Mouse (Mus musculus) A20 (cell line): ENCODE measurements around the gene Prkaca.

Experiments used
- DNase-seq: peaks from one replicate; pipeline ENCODE4 v3.0.0-alpha.2; 2011; ENCODE audit warnings: low read depth, low spot score

The Prkaca gene

DNA sequence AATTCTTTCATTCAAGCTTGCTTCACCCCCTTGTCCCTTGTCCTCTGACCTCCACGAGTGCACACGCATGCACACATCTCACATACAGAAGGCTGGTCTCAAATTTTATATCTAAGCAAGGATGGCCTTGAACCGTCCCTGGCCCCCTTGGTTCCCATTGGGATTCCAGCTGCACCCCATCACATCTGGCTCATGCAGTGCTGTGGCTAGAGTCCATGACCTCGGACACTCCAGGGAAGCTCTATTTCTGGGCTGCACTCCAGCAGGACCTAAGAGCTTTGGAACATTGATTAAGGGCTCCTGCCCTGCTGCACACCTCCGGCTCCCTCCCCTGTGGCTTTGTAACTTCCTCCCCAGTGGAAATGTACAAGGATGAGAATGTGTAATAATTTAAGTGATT lies 65.2 kb downstream of the Prkaca start:
- DNase-seq, result no peak

DNA sequence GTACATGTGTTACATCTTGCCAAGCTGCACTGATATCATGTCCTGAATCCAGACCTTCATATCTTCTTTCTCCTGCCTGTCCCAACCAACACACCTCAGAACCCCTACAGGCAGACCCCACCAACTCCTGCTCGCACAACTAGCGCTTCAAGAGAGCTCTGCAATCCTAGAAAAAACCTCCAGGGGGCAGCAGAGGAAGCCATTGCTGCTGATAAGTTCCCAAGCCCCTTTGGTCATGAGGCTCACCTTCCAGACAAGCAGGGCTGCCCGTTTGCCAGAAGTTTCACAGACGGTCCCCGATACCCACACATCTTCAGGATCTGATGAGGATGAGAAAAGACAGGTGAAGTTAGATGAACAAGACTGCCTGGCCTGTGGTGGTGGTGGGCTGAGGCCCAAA lies 66.3 kb downstream of the Prkaca start:
- peak; percentile 77 for DNase-seq

DNA sequence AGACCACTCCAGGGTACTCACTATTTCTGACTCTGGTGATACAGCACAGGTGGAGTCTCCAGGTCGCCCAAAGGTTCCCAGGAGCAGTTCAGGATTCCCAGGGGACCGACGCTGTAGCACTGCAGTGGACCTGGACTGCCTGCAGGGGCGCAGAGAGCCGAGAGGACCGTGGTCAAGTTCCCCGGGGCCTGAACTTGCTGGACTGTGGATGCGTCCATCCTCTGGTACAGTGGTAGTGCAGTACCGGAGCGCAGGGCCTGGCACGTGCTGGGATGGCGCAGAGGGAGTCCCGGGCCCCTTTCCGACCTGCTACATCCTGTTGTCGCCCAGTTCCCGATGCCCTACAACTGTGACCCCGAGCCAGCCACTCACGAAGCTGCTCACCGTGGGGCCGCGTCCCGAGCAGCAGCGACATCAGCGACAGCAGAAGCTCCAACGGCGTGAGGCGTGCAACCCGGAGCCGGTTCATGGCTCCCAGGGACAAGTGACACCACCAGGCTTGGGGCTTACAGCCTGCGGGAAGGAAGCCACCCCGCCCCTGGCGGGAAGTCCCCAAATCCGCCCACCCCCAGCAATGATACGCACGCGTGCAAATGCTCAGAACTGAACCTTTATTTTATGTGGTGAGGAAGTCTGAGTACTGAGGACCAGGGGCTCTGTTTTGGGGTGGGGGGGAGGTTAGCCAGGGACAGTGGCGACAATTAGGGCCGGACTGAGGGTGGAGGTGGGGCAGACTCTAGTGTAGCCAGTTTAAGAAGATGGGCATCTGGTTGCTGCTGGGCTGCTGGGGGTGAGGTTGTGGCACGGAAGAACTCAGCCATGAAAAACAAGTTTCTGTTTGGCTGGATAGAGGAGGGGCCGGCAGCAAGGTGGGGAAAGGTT lies 69.5 kb downstream of the Prkaca start, which contains the start of gene Il27ra:
Gene Il27ra, minus strand, starts transcription at position 524 of the 882 bp plus-strand sequence.
- DNase-seq, result no peak

DNA sequence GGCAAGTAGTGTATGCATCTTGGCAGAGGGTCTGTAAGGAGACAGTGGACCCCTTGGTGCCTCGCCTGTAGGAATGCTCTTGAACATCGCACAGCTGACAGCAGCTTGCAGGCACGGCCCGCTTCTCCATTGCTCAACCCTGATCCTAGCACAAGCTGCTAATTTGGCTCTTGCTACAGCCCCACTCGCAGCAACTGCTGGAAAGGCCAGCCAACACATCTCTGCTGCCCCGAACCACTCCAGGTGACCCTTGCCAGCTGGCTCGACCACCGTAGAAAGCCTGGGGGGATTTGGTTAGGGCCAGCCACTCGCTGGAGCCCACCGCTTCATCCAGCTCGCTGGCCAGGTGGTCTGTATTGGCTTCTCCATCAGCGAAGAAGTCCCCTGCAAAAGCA lies 70.2 kb downstream of the Prkaca start:
- no peak for DNase-seq

DNA sequence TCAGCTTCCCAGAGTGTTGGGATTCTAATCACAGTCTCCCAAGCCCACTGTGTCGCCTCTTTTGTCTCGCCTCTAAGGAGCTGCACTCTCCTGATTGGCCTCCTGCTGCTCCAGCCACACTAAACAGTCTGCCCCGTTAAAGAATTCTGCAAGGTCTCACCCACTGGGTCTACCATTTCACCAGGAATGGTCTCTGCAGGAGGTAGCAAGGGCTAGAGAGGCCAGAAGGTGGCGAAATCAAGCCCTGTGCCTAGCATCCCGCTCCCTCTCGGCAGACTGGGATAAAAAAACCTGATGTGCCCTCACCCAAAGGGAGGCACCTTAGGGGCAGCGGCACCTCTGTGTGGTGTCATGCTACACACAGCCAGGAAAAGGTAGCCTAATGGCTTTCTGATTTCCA lies 71.3 kb downstream of the Prkaca start:
- DNase-seq, result no peak

DNA sequence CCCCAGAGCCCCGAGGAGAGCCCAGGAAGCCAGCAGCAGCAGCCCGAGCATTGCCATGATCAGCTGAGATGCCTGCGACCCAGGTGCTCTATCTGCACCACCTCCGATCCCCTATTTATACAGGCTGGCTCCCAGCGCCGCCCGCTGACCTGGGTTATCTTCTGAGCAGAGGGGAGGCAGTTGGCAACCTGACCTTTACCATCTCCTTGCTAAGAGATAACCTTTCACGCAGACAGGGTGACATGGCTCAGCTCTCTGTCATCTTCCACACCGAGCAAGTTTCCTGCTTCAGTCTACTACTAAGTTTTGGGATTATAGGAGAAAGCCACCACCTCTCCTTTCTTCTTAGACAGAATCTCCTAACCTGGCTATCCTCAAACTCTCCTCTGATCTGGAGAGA lies 72.1 kb downstream of the Prkaca start, which contains the start of gene Rln3:
Gene Rln3, minus strand, starts transcription at position 101 of the 400 bp plus-strand sequence.
- DNase-seq, result no peak
